Mouse (Mus musculus) testis, postnatal 10 days (tissue): Measurements from ENCODE around the gene Extl1.
A peak's percentile ranks its signal among the peaks of the same experiment; 100 is the strongest.
"Not testable (repeated sequence)": the region's sequence is repeated elsewhere in the genome, so short reads cannot be mapped to it uniquely, and the experiment has no call there.

Experiments
- DNase-seq: peaks from one replicate; pipeline ENCODE4 v3.0.0; 2021; ENCODE audit warnings: low spot score

Gene Extl1

DNA sequence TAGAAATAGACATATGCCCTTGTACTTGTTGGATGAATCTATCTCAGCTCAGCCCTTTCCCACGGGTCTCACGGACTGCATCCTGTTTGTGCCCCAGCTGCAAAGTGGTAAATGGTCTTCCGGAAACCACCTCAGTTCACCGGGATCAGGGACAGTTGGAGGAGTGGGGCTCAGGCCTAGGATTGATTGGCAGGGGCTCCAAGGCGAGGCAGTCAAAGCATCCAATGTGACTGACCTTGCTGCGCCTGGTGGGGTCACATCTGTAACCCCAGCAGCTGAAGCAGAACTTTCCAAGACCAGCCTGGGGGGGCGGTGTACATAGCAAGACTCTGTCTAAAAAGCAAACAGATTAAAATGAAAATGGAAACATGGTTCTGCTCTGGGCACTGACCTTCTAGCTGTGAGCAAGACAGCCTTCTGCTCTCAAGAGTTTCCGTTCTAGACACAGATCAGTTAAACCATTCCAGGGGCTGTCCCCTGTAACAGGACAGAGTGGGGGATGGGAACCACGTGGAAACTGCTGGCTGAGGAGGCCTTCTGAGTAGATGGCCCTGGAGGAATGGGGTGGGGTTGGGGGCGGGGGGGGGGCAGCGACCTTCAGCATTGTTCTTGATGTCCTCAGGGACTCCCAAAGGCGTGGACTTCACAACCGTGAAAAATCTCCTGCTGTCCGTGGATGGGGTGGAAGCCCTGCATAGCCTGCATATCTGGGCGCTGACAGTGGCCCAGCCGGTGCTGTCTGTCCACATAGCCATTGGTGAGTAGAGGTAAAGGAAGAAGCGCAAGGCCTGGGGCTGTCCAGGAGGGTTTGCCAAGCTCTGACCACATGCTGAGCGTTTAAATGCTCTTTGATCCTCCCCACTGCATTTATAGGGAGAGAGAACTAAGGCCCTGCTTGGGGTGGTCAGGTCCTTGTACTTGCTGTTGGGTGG is 32.1 kb downstream of the Extl1 start:
- DNase-seq: peak; percentile 73

- no peak for DNase-seq
Observed at GRCm38 (mm10) chr4:134350641-134351040, 33.0 kb downstream of the Extl1 start.

DNA sequence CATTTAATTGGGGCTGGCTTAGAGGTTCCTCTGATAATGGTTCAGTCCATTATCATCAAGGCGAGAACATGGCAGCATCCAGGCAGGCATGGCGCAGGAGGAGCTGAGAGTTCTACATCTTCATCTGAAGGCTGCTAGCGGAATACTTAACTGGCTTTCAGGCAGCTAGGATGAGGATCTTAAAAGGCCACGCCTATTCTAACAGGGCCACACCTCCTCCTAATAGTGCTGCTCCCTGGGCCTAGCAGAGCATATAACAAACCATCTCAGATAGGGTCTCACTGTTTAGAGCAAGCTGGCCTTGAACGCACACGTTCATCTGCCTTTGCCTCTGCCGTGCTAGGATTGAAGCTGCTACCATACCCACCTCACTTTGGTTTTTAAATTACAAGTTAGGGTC is 33.8 kb downstream of the Extl1 start:
- no peak for DNase-seq

DNA sequence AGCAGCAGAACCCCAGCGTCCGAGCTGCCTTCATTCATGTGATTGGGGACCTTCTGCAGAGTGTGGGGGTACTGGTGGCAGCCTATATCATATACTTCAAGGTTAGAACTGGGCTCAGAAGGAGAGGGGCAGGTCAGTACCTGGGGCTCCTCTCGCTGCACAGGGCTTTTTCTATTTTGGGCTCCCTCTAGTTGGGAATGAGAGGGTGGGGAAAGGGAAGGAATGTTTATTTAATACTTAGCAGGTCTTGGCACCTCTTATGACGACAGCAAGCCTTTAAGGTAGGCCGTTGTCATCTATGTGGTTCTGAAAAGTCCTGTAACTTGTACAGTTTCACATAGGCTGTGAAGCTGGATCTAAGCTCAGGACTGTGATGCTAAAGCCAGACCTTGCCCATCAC is 35.1 kb downstream of the Extl1 start:
- no peak for DNase-seq

GRCm38 (mm10) chr4:134348078-134348477 is 35.6 kb downstream of the Extl1 start:
- DNase-seq: no peak

- no peak for DNase-seq
Observed at GRCm38 (mm10) chr4:134345802-134346201, 37.8 kb downstream of the Extl1 start.

GRCm38 (mm10) chr4:134344620-134345019 is 39.0 kb downstream of the Extl1 start:
- no peak for DNase-seq

DNA sequence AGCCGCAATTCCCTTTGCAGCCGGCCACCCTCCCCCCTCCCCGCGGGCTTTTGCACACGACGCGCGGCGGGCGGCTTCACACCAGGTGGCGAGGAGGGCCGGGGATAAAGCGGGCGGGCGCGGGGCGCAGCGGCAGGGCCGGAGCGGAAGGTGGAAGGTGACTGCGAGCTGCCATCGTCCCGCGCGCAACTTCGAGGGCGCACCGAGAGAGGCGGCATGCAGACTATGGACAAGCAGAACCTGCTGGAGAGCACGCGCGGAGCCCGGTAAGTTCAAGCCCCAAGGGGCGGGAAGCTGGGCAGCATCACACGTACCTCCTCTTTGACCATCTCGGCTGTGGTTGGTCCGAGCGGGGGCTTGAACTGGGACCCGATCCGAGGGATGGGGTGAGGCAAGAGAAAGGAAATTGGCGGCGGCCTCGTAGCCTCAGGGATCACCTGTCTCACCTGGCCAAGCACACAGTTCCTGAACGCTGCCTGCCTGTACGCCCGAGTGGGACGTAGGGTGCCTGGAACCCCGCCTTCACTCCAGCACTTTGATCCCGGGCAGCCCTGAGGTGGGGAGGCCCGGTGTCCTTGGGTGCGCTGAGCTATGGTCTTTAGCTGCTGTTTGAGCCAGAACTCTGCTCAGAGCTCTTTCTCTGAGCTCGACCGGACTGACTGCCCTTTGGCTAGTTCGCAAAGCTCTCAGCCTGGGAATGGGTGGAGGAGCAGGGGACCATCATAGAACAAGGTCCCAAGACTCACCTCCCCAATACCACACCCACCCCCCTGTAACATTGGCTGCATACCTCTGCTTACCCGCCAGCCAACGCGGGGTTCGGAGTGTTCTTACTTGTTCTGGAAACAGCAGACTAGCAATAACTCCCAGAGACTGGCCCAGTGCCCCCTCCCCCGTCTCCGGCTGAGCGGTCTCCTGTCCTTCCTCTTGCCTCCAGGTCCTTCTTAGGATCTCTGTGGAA is 40.3 kb downstream of the Extl1 start, which contains the start of gene Slc30a2:
TSS of gene Slc30a2 (plus strand) at position 111 of the 961 bp plus-strand sequence.
- peak; percentile 80 for DNase-seq

DNA sequence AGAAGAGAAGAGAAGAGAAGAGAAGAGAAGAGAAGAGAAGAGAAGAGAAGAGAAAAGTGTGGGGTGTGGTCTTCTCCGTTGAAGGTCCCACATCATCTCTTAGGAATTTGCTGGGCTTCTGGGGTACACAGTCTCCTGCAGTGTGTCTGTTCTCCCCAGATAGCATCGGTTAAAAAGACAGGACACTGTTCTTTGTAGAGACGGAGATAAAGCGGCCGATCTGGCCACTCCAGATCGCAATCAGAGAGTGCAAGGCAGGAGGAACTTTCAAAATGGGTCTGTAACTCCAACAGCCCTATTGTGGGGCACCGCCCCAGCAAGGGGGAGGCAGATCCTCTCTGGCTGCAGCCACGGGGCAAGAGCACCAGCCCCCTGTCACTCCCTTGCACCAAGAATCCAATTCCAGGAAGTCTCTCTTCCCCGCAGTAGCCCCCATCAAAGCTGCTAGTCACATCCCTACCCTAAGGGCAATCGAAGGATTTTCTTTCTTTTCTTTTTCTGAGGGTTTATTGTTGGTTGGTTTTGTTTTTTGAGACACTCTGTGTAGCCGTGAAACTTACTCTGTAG is 41.4 kb downstream of the Extl1 start:
- DNase-seq: no peak

DNA sequence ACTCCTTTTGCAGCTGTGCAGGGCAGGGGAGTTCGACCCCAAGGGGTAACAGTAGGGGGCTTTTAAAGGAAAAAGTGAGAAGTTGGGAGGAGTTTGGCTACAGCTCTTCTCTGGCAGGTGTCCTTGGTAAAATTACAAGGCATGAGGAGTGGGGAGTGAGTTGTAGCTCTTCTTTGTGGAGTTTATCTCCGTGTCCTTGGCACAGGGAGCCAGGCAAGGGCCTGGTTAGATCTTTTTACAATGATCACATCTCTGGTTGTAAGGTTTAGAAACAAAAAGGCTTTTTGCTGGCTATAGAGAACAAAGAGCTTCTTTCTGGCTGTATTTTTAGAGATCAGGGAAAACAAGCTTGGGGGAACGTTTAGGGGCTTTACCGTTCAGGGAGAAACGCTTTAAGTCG is 42.4 kb downstream of the Extl1 start:
- DNase-seq: not testable (repeated sequence)

DNA sequence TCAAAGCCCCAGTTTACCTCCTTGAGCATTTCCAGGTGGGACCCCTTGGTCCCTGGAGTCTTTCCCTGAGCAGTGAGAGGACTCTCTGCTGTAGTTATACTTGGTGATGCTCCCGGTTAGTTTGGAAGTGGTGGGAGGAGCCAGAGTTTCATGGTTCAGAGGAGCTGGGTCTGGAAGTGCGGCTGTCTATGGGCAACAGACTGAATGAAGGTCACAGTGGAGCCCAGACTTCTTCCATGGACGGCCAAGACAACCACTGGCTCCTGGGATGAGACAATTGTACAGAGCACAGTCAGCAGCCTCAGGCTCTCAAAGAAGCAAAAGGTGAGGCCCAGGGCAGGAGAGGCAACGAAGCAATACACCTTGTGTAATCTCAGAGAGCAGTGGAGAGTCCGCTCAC is 53.4 kb downstream of the Extl1 start:
- no peak for DNase-seq

DNA sequence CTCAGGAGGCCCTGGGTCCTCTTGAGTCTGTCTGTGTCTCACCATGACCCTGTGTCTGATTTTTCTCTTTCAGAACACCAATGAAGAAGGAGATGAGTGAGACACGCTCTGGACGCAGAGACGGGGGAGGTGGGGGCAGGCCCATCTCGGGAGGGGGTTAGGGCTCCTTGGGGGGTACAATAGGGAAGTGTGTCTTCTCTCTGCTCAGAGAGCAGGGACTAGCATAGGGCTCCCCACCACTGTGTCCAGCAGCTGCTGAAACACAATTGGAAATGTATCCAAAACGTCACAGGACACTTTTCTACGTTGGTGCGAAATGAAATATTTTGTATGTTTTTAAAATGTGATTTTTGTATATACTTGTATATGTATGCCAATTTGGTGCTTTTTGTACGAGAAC is 54.8 kb downstream of the Extl1 start:
- no peak for DNase-seq

GRCm38 (mm10) chr4:134328151-134328550 is 55.5 kb downstream of the Extl1 start:
- DNase-seq: no peak

DNA sequence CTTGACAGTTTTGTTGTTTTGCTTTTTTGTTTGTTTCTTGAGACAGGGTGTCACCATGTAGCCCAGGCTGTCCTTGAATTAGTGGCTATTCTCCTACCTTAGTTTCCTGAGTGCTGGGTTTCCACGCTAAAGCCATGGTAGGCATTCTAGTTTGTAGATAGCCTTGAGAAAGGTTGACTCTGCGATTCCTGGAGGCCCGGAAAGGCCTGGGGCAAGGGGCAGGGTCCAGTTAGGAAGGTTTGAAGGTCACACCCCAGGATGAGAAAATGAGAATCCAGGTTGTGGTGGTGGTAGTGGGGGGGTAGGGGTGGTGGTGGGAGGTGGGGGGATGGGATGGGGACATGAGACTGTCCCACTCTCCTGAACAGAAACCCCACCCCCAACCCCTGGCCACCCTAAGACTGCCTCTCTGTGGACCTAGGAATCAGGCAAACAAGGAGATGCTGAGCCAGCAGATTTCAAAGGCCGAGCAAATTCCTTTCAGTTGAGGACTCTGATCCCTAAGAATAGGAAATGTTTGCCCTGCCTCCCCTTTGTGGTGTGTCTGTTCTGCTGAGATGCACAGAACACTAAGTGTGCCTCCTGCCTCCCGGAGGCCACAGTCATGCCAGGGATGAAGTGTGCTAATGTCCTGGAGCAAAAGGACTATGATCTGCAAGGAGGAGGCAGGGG is 56.7 kb downstream of the Extl1 start:
- DNase-seq: no peak

GRCm38 (mm10) chr4:134324655-134325054 is 59.0 kb downstream of the Extl1 start:
- DNase-seq: no peak

- no peak for DNase-seq
Observed at GRCm38 (mm10) chr4:134321524-134321923, 62.1 kb downstream of the Extl1 start.

- DNase-seq: no peak
Observed at GRCm38 (mm10) chr4:134319674-134320073, 64.0 kb downstream of the Extl1 start.

DNA sequence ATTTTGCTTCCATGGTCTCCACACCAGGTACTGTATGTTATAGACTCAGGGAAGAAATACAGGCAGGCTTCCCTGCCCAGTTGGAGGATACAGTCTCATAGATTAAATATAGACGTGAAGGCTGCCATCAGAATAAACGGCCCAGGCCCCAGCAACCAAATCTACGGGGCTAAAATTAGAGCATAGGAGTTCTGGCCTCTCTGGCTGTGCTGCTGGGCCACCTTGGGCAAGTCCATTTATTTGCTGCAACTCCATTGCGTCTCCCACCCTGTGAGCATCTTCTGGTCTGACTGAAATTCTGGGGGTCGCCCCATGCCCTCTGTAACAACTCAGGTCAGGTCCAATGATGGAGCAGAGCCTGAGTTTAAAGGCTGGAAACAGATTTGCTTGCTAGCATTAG is 64.6 kb downstream of the Extl1 start:
- DNase-seq: no peak

DNA sequence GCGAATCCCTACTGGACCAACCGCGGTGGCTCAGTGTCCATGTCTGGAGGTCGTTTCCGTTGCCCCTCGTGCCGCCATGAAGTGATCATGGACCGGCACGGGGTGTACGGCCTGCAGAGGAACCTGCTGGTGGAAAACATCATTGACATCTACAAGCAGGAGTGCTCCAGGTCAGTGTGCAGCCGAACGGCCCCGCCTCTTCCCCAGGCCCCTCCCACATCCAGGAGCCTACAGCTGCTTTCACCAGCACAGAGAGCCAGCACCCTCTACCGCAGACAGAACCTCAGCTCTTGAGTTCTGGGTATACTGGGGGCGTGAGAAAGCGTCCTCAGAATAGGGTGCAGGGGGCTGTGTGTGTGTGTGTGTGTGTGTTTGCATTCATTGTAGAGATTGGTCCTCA is 67.3 kb downstream of the Extl1 start:
- no peak for DNase-seq

DNA sequence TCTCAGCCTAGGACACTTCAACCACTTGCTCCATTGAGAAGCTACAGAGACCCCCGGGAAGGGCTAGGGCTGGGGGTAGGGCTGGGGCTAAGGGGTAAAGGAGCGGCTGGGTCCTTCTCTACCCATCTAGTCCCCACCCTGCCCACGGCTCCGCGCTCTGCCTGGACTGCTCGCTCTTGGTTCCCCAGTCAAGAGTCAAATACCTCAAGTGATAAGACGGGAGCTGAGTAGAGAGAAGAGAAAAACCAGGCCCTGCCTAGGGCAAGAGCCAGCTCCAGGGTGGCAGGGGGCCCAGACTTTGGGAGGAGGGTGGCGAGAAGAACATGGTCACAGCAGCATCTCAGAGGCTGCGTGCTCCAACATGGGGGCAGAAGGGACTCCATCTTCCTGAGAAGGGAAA is 68.2 kb downstream of the Extl1 start:
- DNase-seq: no peak

DNA sequence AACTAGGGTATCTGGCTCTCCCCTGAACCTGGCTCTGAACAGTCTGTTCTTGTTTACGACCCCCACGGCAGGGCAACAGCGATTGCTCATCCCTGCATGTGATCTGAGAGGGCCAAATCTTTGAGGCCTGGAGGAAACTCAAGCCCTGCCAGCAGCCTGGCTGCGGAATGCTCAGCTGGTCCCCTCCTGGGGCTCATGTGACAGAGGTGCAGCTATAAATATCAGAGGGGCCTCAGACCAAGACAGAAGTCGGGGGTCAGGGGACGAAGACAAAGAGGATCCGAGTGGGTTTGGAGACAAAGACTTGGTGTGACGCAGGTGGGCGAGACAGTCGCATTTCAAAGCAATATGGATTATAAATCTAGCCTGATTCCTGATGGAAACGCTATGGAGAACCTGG is 68.8 kb downstream of the Extl1 start, which contains the start of gene Trim63:
TSS of gene Trim63 (plus strand) at position 245 of the 400 bp plus-strand sequence.
- DNase-seq: no peak
